Mouse (Mus musculus) spleen, postnatal 4 days (tissue): ENCODE results near the gene Nell1.
"Not testable (repeated sequence)": the region's sequence is repeated elsewhere in the genome, so short reads cannot be mapped to it uniquely, and the experiment has no call there.

ENCODE experiments used
- DNase-seq, 2 experiments: peaks; one replicate each; pipeline ENCODE4 v3.0.0; 2022; ENCODE audit warnings: low spot score in 2 of 2

The Nell1 gene

GRCm38 (mm10) chr7:49974841-49975440 lies at the start of gene Nell1:
TSS of gene Nell1 (plus strand) at chr7:49974864.
- DNase-seq, result no peak

GRCm38 (mm10) chr7:49928571-49928970 lies 46.1 kb upstream of the Nell1 start:
- no peak for DNase-seq

GRCm38 (mm10) chr7:49929999-49930398 lies 44.7 kb upstream of the Nell1 start:
- no peak for DNase-seq

- DNase-seq, result not testable (repeated sequence)
These were observed 41.1 kb upstream of the Nell1 start for GRCm38 (mm10) chr7:49933386-49934115.

- no peak for DNase-seq
These were observed 37.8 kb upstream of the Nell1 start for GRCm38 (mm10) chr7:49936821-49937220.

GRCm38 (mm10) chr7:49942023-49942422 lies 32.6 kb upstream of the Nell1 start:
- DNase-seq, result no peak

- no peak for DNase-seq
These were observed 32.2 kb upstream of the Nell1 start for GRCm38 (mm10) chr7:49942490-49942889.

- DNase-seq, result no peak
These were observed 28.0 kb upstream of the Nell1 start for GRCm38 (mm10) chr7:49946691-49947090.

GRCm38 (mm10) chr7:49953546-49954181 lies 21.0 kb upstream of the Nell1 start:
- no peak for DNase-seq

- DNase-seq, result no peak
These were observed 19.8 kb upstream of the Nell1 start for GRCm38 (mm10) chr7:49954834-49955233.

- no peak for DNase-seq
These were observed 17.5 kb upstream of the Nell1 start for GRCm38 (mm10) chr7:49957142-49957541.

- no peak for DNase-seq
These were observed 10.9 kb upstream of the Nell1 start for GRCm38 (mm10) chr7:49963764-49964163.

- no peak for DNase-seq
These were observed 5.1 kb upstream of the Nell1 start for GRCm38 (mm10) chr7:49969516-49969915.

- no peak for DNase-seq
These were observed 917 bp downstream of the Nell1 start for GRCm38 (mm10) chr7:49975441-49976121.

GRCm38 (mm10) chr7:49981511-49982227 lies 7.0 kb downstream of the Nell1 start:
- DNase-seq, result no peak

- no peak for DNase-seq
These were observed 10.0 kb downstream of the Nell1 start for GRCm38 (mm10) chr7:49984698-49985097.

GRCm38 (mm10) chr7:49985947-49986346 lies 11.3 kb downstream of the Nell1 start:
- DNase-seq, result no peak

- no peak for DNase-seq
These were observed 24.7 kb downstream of the Nell1 start for GRCm38 (mm10) chr7:49999321-49999720.

GRCm38 (mm10) chr7:50005268-50005667 lies 30.6 kb downstream of the Nell1 start:
- no peak for DNase-seq

- DNase-seq, result no peak
These were observed 60.8 kb downstream of the Nell1 start for GRCm38 (mm10) chr7:50035187-50036153.

- no peak for DNase-seq
These were observed 66.4 kb downstream of the Nell1 start for GRCm38 (mm10) chr7:50041112-50041511.
